Mouse (Mus musculus) embryonic stem cell, embryonic (primary cell): Measurements from ENCODE around the gene 1700061G19Rik.

ENCODE experiments used
- CTCF ChIA-PET, 4 experiments: fragments of 300-600 bp in 2 of 4; fragments of 350-600 bp in 2 of 4; sonication (Branson Sonifier 250); formaldehyde crosslinking; loops; one replicate each; lab custom pipeline; 2022; ENCODE audit warnings: inconsistent platforms in 2 of 4; lab: Charles Lee
- POLR2A ChIA-PET, 4 experiments: fragments of 300-600 bp in 2 of 4; fragments of 350-600 bp in 2 of 4; sonication (Branson Sonifier 250); formaldehyde crosslinking; loops; one replicate each; lab custom pipeline; 2022; ENCODE audit warnings: antibody characterized with exemption in 4 of 4, inconsistent platforms in 1 of 4; lab: Charles Lee

The 1700061G19Rik gene

DNA sequence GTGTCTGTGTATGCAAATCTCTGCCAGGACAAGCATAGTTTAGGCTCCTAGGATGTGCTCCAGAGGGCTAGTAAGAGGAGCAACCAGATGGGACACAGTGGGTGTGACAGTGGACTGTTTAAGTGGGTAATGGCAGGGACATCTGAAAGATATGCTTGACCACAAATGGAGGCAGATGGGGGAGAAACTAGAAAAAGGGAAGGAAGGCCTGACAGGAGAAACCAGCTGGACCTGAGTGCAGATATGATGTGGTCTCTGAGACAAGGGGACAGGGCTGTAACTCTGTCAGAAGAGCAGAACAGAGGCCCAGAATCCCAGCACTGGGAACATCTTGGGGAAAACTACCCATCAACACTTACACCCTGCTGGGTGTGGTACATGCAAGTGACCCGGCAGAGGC is 54.3 kb downstream of the 1700061G19Rik start:
- ChIA-PET CTCF (interaction anchor here in 1 of 4 experiments (0.8 kb wide), 1 partner anchor 193 kb away, joined by 3 read pairs; no protein-coding TSS in a partner anchor), POLR2A (interaction anchor here in 2 of 4 experiments (0.6 to 0.7 kb wide), 4 partner anchors 8 to 71 kb away, joined by 3 to 4 read pairs (median 4); no protein-coding TSS in a partner anchor)

GRCm38 (mm10) chr17:56930026-56930425 is 54.7 kb downstream of the 1700061G19Rik start:
- POLR2A ChIA-PET: interaction anchor here in 2 of 4 experiments (0.6 to 0.9 kb wide), 5 partner anchors 9 to 71 kb away, joined by 3 to 4 read pairs (median 4); no protein-coding TSS in a partner anchor
- CTCF ChIA-PET: interaction anchor here in 2 of 4 experiments (0.6 to 1.1 kb wide), 3 partner anchors 57 to 193 kb away, joined by 3 to 4 read pairs (median 3); no protein-coding TSS in a partner anchor

DNA sequence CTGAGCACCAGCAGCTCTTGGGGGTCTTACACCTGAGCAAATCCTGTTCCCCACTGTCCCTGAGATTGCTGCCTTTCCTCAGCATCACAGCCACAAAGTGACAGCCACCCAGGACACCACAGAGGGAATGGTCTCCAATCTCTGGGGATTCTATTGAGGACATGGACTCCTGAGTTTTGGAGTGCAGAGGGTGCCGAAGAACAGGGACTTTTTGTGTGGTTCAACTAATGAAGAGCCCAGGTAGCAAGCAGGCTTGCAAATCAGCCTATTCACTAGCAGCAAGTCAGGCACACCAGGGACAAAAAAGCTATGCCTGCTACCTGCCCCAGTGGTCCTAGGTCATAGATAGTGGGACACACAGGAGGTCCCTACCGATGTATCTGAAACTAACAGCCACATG is 58.1 kb downstream of the 1700061G19Rik start:
- CTCF ChIA-PET: interaction anchor here in 2 of 4 experiments (0.6 to 1.6 kb wide), 3 partner anchors 64 to 732 kb away, joined by 3 to 4 read pairs (median 3); partner anchors contain the start of gene Alkbh7 (in 1 of the 2)
- POLR2A ChIA-PET: interaction anchor here in 3 of 4 experiments (0.6 to 1.2 kb wide), 3 partner anchors 64 to 225 kb away, joined by 4 to 5 read pairs (median 5); partner anchors contain the start of gene Alkbh7 (in 1 of the 3)

DNA sequence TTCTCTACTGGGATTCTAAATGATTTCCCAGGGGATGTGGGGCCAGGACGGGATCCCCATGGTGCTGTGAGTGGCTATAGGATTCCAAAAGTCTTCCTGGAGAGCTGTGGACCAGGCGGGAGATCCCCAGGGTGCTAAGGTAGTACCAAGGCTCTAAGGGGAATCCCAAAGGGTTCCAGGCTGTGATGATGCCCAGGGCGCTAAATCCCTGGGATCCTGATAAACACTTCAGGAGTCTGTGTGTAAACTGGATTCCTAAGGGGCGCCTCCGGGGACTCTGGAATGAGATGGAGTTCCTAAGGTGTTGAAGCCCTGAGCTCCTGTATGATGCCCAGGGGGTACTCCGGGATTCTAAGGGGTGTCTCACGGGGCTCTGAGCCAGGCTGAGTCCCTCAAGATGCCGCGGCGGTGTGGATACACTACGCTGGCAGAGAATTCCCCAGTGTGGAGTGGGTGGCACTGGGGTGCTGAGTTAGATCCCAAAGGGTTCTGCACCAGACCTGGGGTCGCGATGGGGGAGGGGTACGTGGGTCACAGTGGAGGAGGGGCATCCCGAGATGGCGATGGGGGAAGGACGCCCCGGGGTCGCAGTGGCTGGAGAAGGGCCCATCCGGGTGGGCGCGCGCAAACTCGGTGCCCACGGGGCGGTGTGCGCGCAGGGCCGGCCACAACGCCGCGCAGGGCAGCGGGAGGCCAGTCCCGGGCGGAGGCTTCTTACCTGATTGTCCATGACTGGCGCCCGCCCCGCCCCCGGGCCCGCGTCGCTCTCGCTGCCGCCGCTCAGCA is 59.5 kb downstream of the 1700061G19Rik start:
- ChIA-PET POLR2A (interaction anchor here in 3 of 4 experiments (0.7 to 1.9 kb wide), 27 partner anchors 13 to 323 kb away, joined by 3 to 10 read pairs (median 4); partner anchors contain the start of genes Alkbh7 (in 2 of the 3), Dus3l (in 2 of the 3), Khsrp (in 2 of the 3) and Clpp (in 1 of the 3)), CTCF (interaction anchor here (0.5 to 2.6 kb wide), 27 partner anchors 17 to 1004 kb away, joined by 3 to 32 read pairs (median 4); partner anchors contain the start of genes Alkbh7 (in 1 of the 4), Clpp (in 1 of the 4), Dus3l (in 1 of the 4) and Rfx2 (in 1 of the 4))

- ChIA-PET CTCF (interaction anchor here (0.5 to 2.6 kb wide), 50 partner anchors 11 to 399 kb away, joined by 3 to 32 read pairs (median 4); partner anchors contain the start of genes 1700061G19Rik (in 1 of the 4), Clpp (in 1 of the 4), Dus3l (in 1 of the 4) and Nrtn (in 1 of the 4)), POLR2A (interaction anchor here (0.6 to 1.9 kb wide), 43 partner anchors 9 to 680 kb away, joined by 3 to 10 read pairs (median 3); partner anchors contain the start of genes Gm17949 (in 2 of the 4), Gtf2f1 (in 2 of the 4), Khsrp (in 2 of the 4) and Ranbp3 (in 2 of the 4))
These were observed 60.3 kb downstream of the 1700061G19Rik start, which contains the start of gene Mllt1 for GRCm38 (mm10) chr17:56935363-56936131. TSS of gene Mllt1 (minus strand) at chr17:56935415.

- ChIA-PET POLR2A (interaction anchor here in 2 of 4 experiments (1.1 to 1.9 kb wide), 7 partner anchors 49 to 228 kb away, joined by 3 to 10 read pairs (median 7); partner anchors contain the start of genes Alkbh7 (in 1 of the 2) and Clpp (in 1 of the 2)), CTCF (interaction anchor here in 2 of 4 experiments (0.7 to 2.6 kb wide), 8 partner anchors 26 to 398 kb away, joined by 3 to 32 read pairs (median 4); partner anchors contain the start of gene Ranbp3 (in 1 of the 2))
These were observed 61.5 kb downstream of the 1700061G19Rik start for GRCm38 (mm10) chr17:56936731-56937130.
